Mouse (Mus musculus) stomach, postnatal 0 days (tissue): ENCODE measurements around the gene Olfr1501. TPM values are rescaled to one million over a fixed set of nuclear protein-coding genes. Genes with fewer than 3 reads are reported as not detected.
"Not testable (repeated sequence)": the region's sequence is repeated elsewhere in the genome, so short reads cannot be mapped to it uniquely, and the experiment has no call there.

Source experiments
- ATAC-seq: fragments of 200-750 bp; cut with Nextera tagmentation; 2 replicates; pipeline ENCODE4 v1.8.0; 2017; ENCODE audit not compliant: low FRiP score, low TSS enrichment
- DNase-seq: peaks from one replicate; pipeline ENCODE4 v3.0.0-alpha.2; 2016; ENCODE audit warnings: low spot score
- H3K27ac ChIP-seq: fragments of 300-500 bp; sonication (generic); replicated peaks from 2 replicates; pipeline ENCODE4 v1.5.1; 2014; ENCODE audit warnings: mild to moderate bottlenecking, control low read depth
- H3K27me3 ChIP-seq: fragments of 300-500 bp; sonication (generic); 2 replicates; pipeline ENCODE4 v1.6.1; 2014; ENCODE audit warnings: low read length; ENCODE audit not compliant: control insufficient read depth, insufficient read depth
- H3K36me3 ChIP-seq: fragments of 300-500 bp; sonication (generic); 2 replicates; pipeline ENCODE4 v1.6.1; 2014; ENCODE audit warnings: low read length, mixed read lengths; ENCODE audit not compliant: control insufficient read depth, insufficient read depth
- H3K4me1 ChIP-seq: fragments of 300-500 bp; sonication (generic); replicated peaks from 2 replicates; pipeline ENCODE4 v1.6.1; 2014; ENCODE audit warnings: antibody characterized with exemption; ENCODE audit not compliant: control insufficient read depth, insufficient read depth
- H3K4me2 ChIP-seq: fragments of 300-500 bp; sonication (generic); replicated peaks from 2 replicates; pipeline ENCODE4 v1.6.1; 2014; ENCODE audit warnings: low read depth, mild to moderate bottlenecking, control low read depth, moderate library complexity
- H3K4me3 ChIP-seq: fragments of 300-500 bp; sonication (generic); 2 replicates; pipeline ENCODE4 v1.5.1; 2014; ENCODE audit warnings: low read depth, low read length, control low read depth
- H3K9ac ChIP-seq: fragments of 300-500 bp; sonication (generic); 2 replicates; pipeline ENCODE4 v1.6.1; 2014; ENCODE audit warnings: mild to moderate bottlenecking, low read length, control low read depth, mixed read lengths
- H3K9me3 ChIP-seq: fragments of 300-500 bp; sonication (generic); 2 replicates; pipeline ENCODE4 v1.6.1; 2016; ENCODE audit warnings: low read length; ENCODE audit not compliant: control insufficient read depth
- CTCF ChIP-seq: IDR thresholded peaks from 2 replicates; pipeline ENCODE4 v1.5.1; 2016; ENCODE audit warnings: antibody characterized with exemption, low read depth, mild to moderate bottlenecking, moderate library complexity
- EP300 ChIP-seq: optimal IDR thresholded peaks from 2 replicates; pipeline ENCODE3; 2016; ENCODE audit warnings: antibody characterized with exemption
- WGBS: fragments of 180-500 bp; shearing (Covaris S2); extraction: QIAGEN DNeasy Blood & Tissue Kit; methylation state at CpG from one replicate; pipeline ENCODE4 v1.1.7; 2014; 5-methylcytosine and 5-hydroxymethylcytosine counted together
- polyA plus RNA-seq: library from polyadenylated mRNA; unstranded; fragments of >200 nt; fragmentation: Nextera tagmentation; extraction: Ambion mirVana; gene quantifications from 2 replicates; pipeline ENCODE4 v1.2.1, GENCODE M21; 2015

Olfr1501 gene
- polyA plus RNA-seq = 0.02 TPM in 1 of 2 replicates, not detected in the other

GRCm38 (mm10) chr19:13850592-13850991 lies at the start of gene Olfr1501:
Gene Olfr1501, minus strand, starts transcription at chr19:13850692.
- DNase-seq, ATAC-seq, H3K4me1 ChIP-seq, H3K4me3 ChIP-seq, H3K27ac ChIP-seq, H3K9ac ChIP-seq, H3K36me3 ChIP-seq, H3K9me3 ChIP-seq, H3K27me3 ChIP-seq, H3K4me2 ChIP-seq: not testable (repeated sequence)

GRCm38 (mm10) chr19:13897828-13898227 lies 47.3 kb upstream of the Olfr1501 start, which contains the start of gene Olfr1504:
Gene Olfr1504, minus strand, starts transcription at chr19:13897928.
- DNase-seq = no peak
- Histone ChIP-seq H3K4me2 (no peak within 1 kb of the TSS), H3K27ac (no peak within 1 kb of the TSS), H3K4me1 (no peaks in the 10 kb centered on the region), H3K9me3 (no peaks in the 10 kb centered on the region), H3K36me3 (no peaks in the 10 kb centered on the region), H3K27me3 (no peaks in the 10 kb centered on the region), H3K9ac (no peak within 1 kb of the TSS), H3K4me3 (no peak within 1 kb of the TSS)
- 60% methylated on average over 1 of the region's 1 CpGs for WGBS
- ATAC-seq = no peak
- TF ChIP-seq EP300 (no peak), CTCF (no peak)

GRCm38 (mm10) chr19:13861495-13861894 lies 11.0 kb upstream of the Olfr1501 start, which contains the start of gene Olfr1502:
Gene Olfr1502, plus strand, starts transcription at chr19:13861795.
- Histone ChIP-seq H3K4me1 (no peaks in the 10 kb centered on the region), H3K36me3 (no peaks in the 10 kb centered on the region), H3K4me2 (no peak within 1 kb of the TSS), H3K4me3 (no peak within 1 kb of the TSS), H3K27ac (no peak within 1 kb of the TSS), H3K9ac (no peak within 1 kb of the TSS), H3K27me3 (no peaks in the 10 kb centered on the region), H3K9me3 (no peaks in the 10 kb centered on the region)
- no peak for TF ChIP-seq CTCF
- TF ChIP-seq EP300 = no peak
- WGBS = 88% methylated on average over 1 of the region's 1 CpGs
- DNase-seq = no peak
- ATAC-seq = no peak

- Histone ChIP-seq H3K9me3 (no peaks in the 10 kb centered on the region), H3K9ac (no peak within 1 kb of the TSS), H3K27me3 (no peaks in the 10 kb centered on the region), H3K4me2 (no peak within 1 kb of the TSS), H3K27ac (no peak within 1 kb of the TSS), H3K4me3 (no peak within 1 kb of the TSS), H3K4me1 (no peaks in the 10 kb centered on the region), H3K36me3 (no peaks in the 10 kb centered on the region)
- no peak for ATAC-seq
- TF ChIP-seq CTCF (no peak), EP300 (no peak)
- no peak for DNase-seq
These were observed 20.1 kb downstream of the Olfr1501 start, which contains the start of gene Olfr1500 for GRCm38 (mm10) chr19:13830388-13830787. Gene Olfr1500, minus strand, starts transcription at chr19:13830488.

- H3K36me3 ChIP-seq = no peaks in the 10 kb centered on the region
- H3K4me2 ChIP-seq = no peak overlapping the region
- no peaks in the 10 kb centered on the region for H3K27me3 ChIP-seq
- no peak overlapping the region for H3K27ac ChIP-seq
- DNase-seq (no peak), ATAC-seq (no peak)
- no peaks in the 10 kb centered on the region for H3K4me1 ChIP-seq
- 76% methylated on average over 3 of the region's 3 CpGs for WGBS
- H3K4me3 ChIP-seq = no peak overlapping the region
- H3K9me3 ChIP-seq = no peaks in the 10 kb centered on the region
- H3K9ac ChIP-seq = no peak overlapping the region
- TF ChIP-seq CTCF (no peak), EP300 (no peak)
These were observed 22.0 kb downstream of the Olfr1501 start for GRCm38 (mm10) chr19:13828447-13828846.

- H3K4me1 ChIP-seq = no peaks in the 10 kb centered on the region
- H3K27ac ChIP-seq = no peak overlapping the region
- no peak for DNase-seq
- H3K4me2 ChIP-seq = no peak overlapping the region
- no peak overlapping the region for H3K4me3 ChIP-seq
- whole genome bisulfite sequencing = 57% methylated on average over 5 of the region's 5 CpGs
- no peaks in the 10 kb centered on the region for H3K36me3 ChIP-seq
- no peaks in the 10 kb centered on the region for H3K9me3 ChIP-seq
- TF ChIP-seq CTCF (no peak), EP300 (no peak)
- ATAC-seq = no peak
- no peak overlapping the region for H3K9ac ChIP-seq
- H3K27me3 ChIP-seq = no peaks in the 10 kb centered on the region
These were observed 29.6 kb downstream of the Olfr1501 start for GRCm38 (mm10) chr19:13820847-13821246.
